8 mouse cellular contexts compared by ENCODE assay signal in genomic region chr13:89741116-89741551, GRCm38 (mm10). TPM values are rescaled to one million over a fixed set of nuclear protein-coding genes. Genes with fewer than 3 reads are reported as not detected.
DNase-seq lines count a peak whose midpoint lies in the region; ATAC-seq and TF ChIP-seq lines count a peak whose summit lies in the region.

No protein-coding gene starts in this region.

- ATAC-seq in heart, embryonic 14.5 days (ENCODE audit: insufficient number of reproducible peaks, insufficient read depth, low FRiP score, low read depth) = peak; percentile 37; the same call in 1 of the 2 replicates
- peak; percentile 41; the same call in 1 of the 2 replicates for ATAC-seq in limb, embryonic 14.5 days (ENCODE audit: low FRiP score, low read depth)
- 0 out of 2 replicates have a peak, but pooled peaks have one; percentile 12 for ATAC-seq in midbrain, postnatal 0 days (ENCODE audit: low FRiP score)

- no peak for TF ChIP-seq RAD21 in CH12.LX (IDR thresholded peaks at IDR 0.05; ENCODE audit: low read depth, low read length)

- H3K4me2 ChIP-seq in CH12.LX (ENCODE audit: insufficient read depth, low read depth, poor library complexity, severe bottlenecking) = peak overlapping the region; percentile 97; the same call in 1 of the 2 replicates
- H3K4me2 ChIP-seq in heart, embryonic 14.5 days (ENCODE audit: low read length) = peak overlapping the region; percentile 91
- H3K4me2 ChIP-seq in limb, embryonic 14.5 days (replicated peaks; ENCODE audit: low read depth, low read length, severe bottlenecking) = peak overlapping the region; percentile 84
- peak overlapping the region; percentile 95 for H3K4me2 ChIP-seq in midbrain, postnatal 0 days (ENCODE audit: low read depth, low read length, poor library complexity, severe bottlenecking)

- DNase-seq in cerebellum, postnatal 10 days = peak; percentile 69 to 74
- no peak for DNase-seq in cerebellum, postnatal 36 days
- no peak for DNase-seq in CH12.LX (ENCODE audit: extremely low read depth)
- DNase-seq in embryo, embryonic 9.5 days (ENCODE audit: extremely low spot score) = peak; percentile 81
- peak; percentile 63 for DNase-seq in limb, embryonic 14.5 days (ENCODE audit: low spot score)
- peak; percentile 54 for DNase-seq in midbrain, postnatal 0 days (ENCODE audit: low spot score)
- DNase-seq in adrenal gland, adult 2 months = no peak

- H3K79me2 ChIP-seq in CH12.LX (replicated peaks; ENCODE audit: control insufficient read depth, extremely low read depth, insufficient read depth, poor library complexity, severe bottlenecking) = no peaks in the 10 kb centered on the region

- H3K9ac ChIP-seq in CH12.LX (ENCODE audit: insufficient read depth, low read depth) = no peak overlapping the region
- H3K9ac ChIP-seq in heart, embryonic 14.5 days (ENCODE audit: low read length) = peak overlapping the region; percentile 91
- H3K9ac ChIP-seq in limb, embryonic 14.5 days (ENCODE audit: low read depth, low read length, severe bottlenecking) = peak overlapping the region; percentile 70
- peak overlapping the region; percentile 54 for H3K9ac ChIP-seq in midbrain, postnatal 0 days (replicated peaks; ENCODE audit: low read length, poor library complexity, severe bottlenecking)

- dilution Hi-C loops in CH12.LX (cut with MboI; ENCODE audit: extremely low pct_ligation_motif_present, extremely low pct_unique_long_range_greater_than_20kb, low sequenced_read_pairs) = no loop called here

- TF ChIP-seq CTCF in CH12.LX (conservative IDR thresholded peaks at IDR 0.05 in 1 of 2, IDR thresholded peaks at IDR 0.05 in 1 of 2; ENCODE audit: low read depth in 2 of 2, low read length in 2 of 2) = no peak
- no peak for TF ChIP-seq CTCF in midbrain, postnatal 0 days (IDR thresholded peaks at IDR 0.05)

- peak overlapping the region in 1 of 3 experiments; percentile 61 for H3K4me3 ChIP-seq in CH12.LX (replicated peaks in 1 of 3; ENCODE audit: low read depth in 2 of 3, low read length in 2 of 3, poor library complexity in 1 of 3)
- H3K4me3 ChIP-seq in heart, embryonic 14.5 days (ENCODE audit: control insufficient read depth in 1 of 2, insufficient read depth in 1 of 2, low read depth in 1 of 2, low read length in 2 of 2) = peak overlapping the region; percentile 65 to 77
- H3K4me3 ChIP-seq in limb, embryonic 14.5 days (replicated peaks; ENCODE audit: low read length) = peak overlapping the region; percentile 67
- peak overlapping the region; percentile 70 for H3K4me3 ChIP-seq in midbrain, postnatal 0 days (ENCODE audit: low read depth, low read length)

- peaks cover 0 to 12% of the 10 kb centered on the region in 2 experiments; a peak in 2 of 4 replicates for H3K4me1 ChIP-seq in CH12.LX (ENCODE audit: control insufficient read depth in 1 of 2, insufficient read depth in 2 of 2)
- H3K4me1 ChIP-seq in heart, embryonic 14.5 days (ENCODE audit: control insufficient read depth in 2 of 2, insufficient read depth in 2 of 2, low read length in 2 of 2) = peaks cover 2 to 20% of the 10 kb centered on the region in 2 experiments; a peak in 3 of 4 replicates
- H3K4me1 ChIP-seq in limb, embryonic 14.5 days (ENCODE audit: control insufficient read depth, insufficient read depth, low read length) = peaks cover 12% of the 10 kb centered on the region
- H3K4me1 ChIP-seq in midbrain, postnatal 0 days (ENCODE audit: insufficient read depth, low read length) = no peaks in the 10 kb centered on the region; the same call in 1 of the 2 replicates

- in situ Hi-C loops in CH12.LX (cut with MboI; ENCODE audit: low pct_ligation_motif_present, low pct_unique_long_range_greater_than_20kb, low sequenced_read_pairs) = no loop called here

- H3K27me3 ChIP-seq in CH12.LX (replicated peaks) = peaks cover 1% of the 10 kb centered on the region
- H3K27me3 ChIP-seq in heart, embryonic 14.5 days (ENCODE audit: control insufficient read depth, insufficient read depth, low read length) = no peaks in the 10 kb centered on the region
- no peaks in the 10 kb centered on the region for H3K27me3 ChIP-seq in limb, embryonic 14.5 days (ENCODE audit: control insufficient read depth, insufficient read depth, low read length)
- no peaks in the 10 kb centered on the region for H3K27me3 ChIP-seq in midbrain, postnatal 0 days (ENCODE audit: insufficient read depth, low read length)

- WGBS in heart, embryonic 14.5 days = 0% methylated on average over 14 of the region's 14 CpGs
- 0% methylated on average over 14 of the region's 14 CpGs for WGBS in limb, embryonic 14.5 days
- WGBS in midbrain, postnatal 0 days = 0% methylated on average over 14 of the region's 14 CpGs

- no peak for TF ChIP-seq EP300 in CH12.LX (IDR thresholded peaks at IDR 0.05; ENCODE audit: low read length)

- H3K27ac ChIP-seq in CH12.LX (ENCODE audit: insufficient read depth, low read depth) = no peak overlapping the region
- H3K27ac ChIP-seq in heart, embryonic 14.5 days (replicated peaks in 1 of 2; ENCODE audit: control insufficient read depth in 1 of 2, insufficient read depth in 1 of 2, low read depth in 2 of 2, low read length in 2 of 2) = peak overlapping the region; percentile 93 to 94
- H3K27ac ChIP-seq in limb, embryonic 14.5 days (replicated peaks; ENCODE audit: low read depth, low read length) = peak overlapping the region; percentile 81
- H3K27ac ChIP-seq in midbrain, postnatal 0 days (ENCODE audit: low read depth, low read length) = peak overlapping the region; percentile 52

- TF ChIP-seq POLR2A in CH12.LX (IDR thresholded peaks at IDR 0.05; ENCODE audit: low read depth, low read length) = no peak
- no peak for TF ChIP-seq POLR2A in limb, embryonic 14.5 days (IDR thresholded peaks at IDR 0.05; ENCODE audit: borderline replicate concordance, extremely low read depth, insufficient read depth, insufficient read length)

- H3K9me3 ChIP-seq in CH12.LX (replicated peaks; ENCODE audit: low read length) = no peaks in the 10 kb centered on the region
- H3K9me3 ChIP-seq in heart, embryonic 14.5 days (ENCODE audit: control insufficient read depth, low read length) = no peaks in the 10 kb centered on the region
- no peaks in the 10 kb centered on the region for H3K9me3 ChIP-seq in limb, embryonic 14.5 days (ENCODE audit: control insufficient read depth, low read length)
- H3K9me3 ChIP-seq in midbrain, postnatal 0 days (ENCODE audit: low read length) = no peaks in the 10 kb centered on the region

- H3K36me3 ChIP-seq in CH12.LX (replicated peaks in 1 of 2; ENCODE audit: control insufficient read depth in 1 of 2, insufficient read depth in 1 of 2, low read length in 1 of 2) = peaks cover 0 to 3% of the 10 kb centered on the region in 2 experiments
- no peaks in the 10 kb centered on the region for H3K36me3 ChIP-seq in heart, embryonic 14.5 days (ENCODE audit: control insufficient read depth, insufficient read depth, low read length)
- no peaks in the 10 kb centered on the region for H3K36me3 ChIP-seq in limb, embryonic 14.5 days (ENCODE audit: control insufficient read depth, insufficient read depth, low read length)
- H3K36me3 ChIP-seq in midbrain, postnatal 0 days (ENCODE audit: insufficient read depth, low read length) = no peaks in the 10 kb centered on the region

TF ChIP-seq in CH12.LX, 34 proteins besides CTCF, POLR2A, EP300 and RAD21:
- TF ChIP-seq ZKSCAN1 (IDR thresholded peaks at IDR 0.05; ENCODE audit: borderline replicate concordance, low read depth, low read length) (no peak), BHLHE40 (IDR thresholded peaks at IDR 0.05; ENCODE audit: low read depth, low read length) (no peak), MAX (IDR thresholded peaks at IDR 0.05; ENCODE audit: low read length) (no peak), JUND (conservative IDR thresholded peaks at IDR 0.05; ENCODE audit: low read depth, low read length) (no peak), MXI1 (IDR thresholded peaks at IDR 0.05; ENCODE audit: low read depth, low read length) (no peak), USF1 (IDR thresholded peaks at IDR 0.05; ENCODE audit: low read depth, low read length) (no peak), ETS1 (conservative IDR thresholded peaks at IDR 0.05; ENCODE audit: low read depth, low read length) (no peak), ZNF384 (IDR thresholded peaks at IDR 0.05; ENCODE audit: low read depth, low read length) (no peak), NELFE (IDR thresholded peaks at IDR 0.05; ENCODE audit: low read depth, low read length) (no peak), GABPA (IDR thresholded peaks at IDR 0.05; ENCODE audit: insufficient replicate concordance, low read depth, low read length) (no peak), UBTF (IDR thresholded peaks at IDR 0.05; ENCODE audit: low read depth, low read length) (no peak), MAFK (IDR thresholded peaks at IDR 0.05; ENCODE audit: insufficient replicate concordance, low read length) (no peak), MYC (IDR thresholded peaks at IDR 0.05; ENCODE audit: low read depth, low read length) (no peak), ELF1 (IDR thresholded peaks at IDR 0.05; ENCODE audit: low read depth, low read length) (no peak), TBP (conservative IDR thresholded peaks at IDR 0.05; ENCODE audit: low read depth, low read length) (no peak), SMC3 (IDR thresholded peaks at IDR 0.05; ENCODE audit: low read depth, low read length) (no peak), USF2 (conservative IDR thresholded peaks at IDR 0.05; ENCODE audit: low read depth, low read length) (no peak), E2F4 (IDR thresholded peaks at IDR 0.05; ENCODE audit: insufficient replicate concordance, low read depth, low read length) (no peak), CHD2 (IDR thresholded peaks at IDR 0.05; ENCODE audit: low read length) (no peak), IRF4 (IDR thresholded peaks at IDR 0.05; ENCODE audit: low read depth, low read length) (no peak)

RNA-seq across cellular contexts. Expression of gene Vcan, which starts 1.2 kb away (rescaled TPM):
- total RNA-seq in CH12.LX (2012; rRNA removed) = 0.04 and 0.17 TPM in 2 replicates
- 0.07 and 0.12 TPM in 2 replicates for total RNA-seq in CH12.LX (2014; rRNA removed)
- 0.23 and 0.63 TPM in 2 replicates for polyA plus RNA-seq in CH12.LX (2012; ENCODE audit: insufficient read length, low read depth)
- polyA plus RNA-seq in heart, embryonic 14.5 days (2014; fragmentation: Nextera tagmentation; extraction: Ambion mirVana) = 71.8 and 73.0 TPM in 2 replicates
- 168 and 208 TPM in 2 replicates for polyA plus RNA-seq in limb, embryonic 14.5 days (2012; rRNA removed)
- 116 and 137 TPM in 2 replicates for polyA plus RNA-seq in limb, embryonic 14.5 days (2014; fragmentation: Nextera tagmentation; extraction: Ambion mirVana)
- 42.5 and 44.6 TPM in 2 replicates for total RNA-seq in midbrain, postnatal 0 days (2014; rRNA removed)
- polyA plus RNA-seq in midbrain, postnatal 0 days (2015; fragmentation: Nextera tagmentation; extraction: Ambion mirVana) = 11.0 and 13.4 TPM in 2 replicates
- 1 to 10 TPM; 2.7 to 3.2 TPM for total RNA-seq in adrenal gland, adult 2 months (2021)
- 0.88 and 1.4 TPM in 2 replicates for polyA plus RNA-seq in adrenal gland, adult 2 months (2012; rRNA removed)

Comparison
In these comparisons a context has a peak if more than half of its experiments do, and no peak if none do; other contexts are left out.
1. DNase-seq: peak in cerebellum, postnatal 10 days (2 of 2), embryo, embryonic 9.5 days (single experiment), limb, embryonic 14.5 days (single experiment) and midbrain, postnatal 0 days (single experiment); none in cerebellum, postnatal 36 days (0 of 2), CH12.LX (single experiment) and adrenal gland, adult 2 months (single experiment).
2. Peak in every context shown above with its lines, with median percentiles within 50 percentile points of each other: H3K4me2 ChIP-seq and ATAC-seq.